Mouse (Mus musculus) kidney, adult 2 months (tissue): ENCODE results near the gene Nampt.

Experiments
- CTCF ChIP-seq: fragments of 200-500 bp; conservative IDR thresholded peaks from 2 replicates; pipeline ENCODE4 v1.5.1; 2011; ENCODE audit warnings: low read depth, mild to moderate bottlenecking, control low read depth, low read length, moderate library complexity, mixed read lengths; ENCODE audit not compliant: insufficient read depth, insufficient read length
- POLR2A ChIP-seq: fragments of 200-500 bp; IDR thresholded peaks from one replicate; pipeline ENCODE4 v1.6.1; 2011; ENCODE audit warnings: low read depth, low read length, control low read depth

- no peak for TF ChIP-seq CTCF
- TF ChIP-seq POLR2A, result no peak
Measured at GRCm38 (mm10) chr12:32821504-32822011, 2.2 kb downstream of the Nampt start.
